ENCODE assay signal across 23 mouse cellular contexts in the genomic region with DNA sequence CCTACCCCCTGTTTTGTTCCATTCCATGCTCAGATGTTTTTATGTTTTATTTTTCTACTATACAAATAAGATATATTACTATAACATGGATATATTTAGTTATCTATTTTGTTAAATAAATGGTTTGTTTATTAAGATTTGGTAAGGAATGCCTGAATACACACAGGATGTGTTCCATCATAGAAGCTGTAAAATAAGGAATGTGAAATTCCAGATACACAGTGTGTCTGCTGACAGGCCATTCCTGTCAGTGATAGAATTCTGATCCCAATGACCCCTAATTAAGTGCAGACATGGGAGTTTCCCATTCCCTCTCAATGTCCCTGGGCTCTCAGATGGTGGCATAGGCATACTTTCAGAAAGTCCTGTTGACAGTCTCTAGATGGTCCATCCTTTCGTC.
DNase-seq lines count a peak whose midpoint lies in the region; ATAC-seq lines count a peak whose summit lies in the region.
"Had no signal": no experiment of that assay in that cellular context is flagged by ENCODE, and none has a peak within 500 bp of the region (broad histone marks: within the 10 kb centered on the region; RNA-seq: fewer than 3 reads in every experiment).

No protein-coding gene starts in this region.

- no peak overlapping the region for H3K4me3 ChIP-seq in kidney, embryonic 14.5 days (ENCODE audit: low read length)
- no peak overlapping the region for H3K4me3 ChIP-seq in kidney, embryonic 16.5 days (ENCODE audit: low read length)
- H3K4me3 ChIP-seq: embryonic facial prominence, embryonic 15.5 days; forebrain, embryonic 15.5 days; heart, embryonic 10.5 days; hindbrain, embryonic 13.5 days had no signal

- ATAC-seq in kidney, embryonic 14.5 days (ENCODE audit: low FRiP score, low TSS enrichment), result peak; percentile 75; the same call in 1 of the 2 replicates
- peak; percentile 63; the same call in 1 of the 2 replicates for ATAC-seq in kidney, embryonic 16.5 days (ENCODE audit: low FRiP score, low TSS enrichment)
- ATAC-seq: CD4-positive, CD25-positive, alpha-beta regulatory T cell, adult 4 months; forebrain, embryonic 15.5 days had no signal

- no peaks in the 10 kb centered on the region for H3K36me3 ChIP-seq in kidney, embryonic 14.5 days (ENCODE audit: control insufficient read depth, insufficient read depth, low read length)
- no peaks in the 10 kb centered on the region for H3K36me3 ChIP-seq in kidney, embryonic 16.5 days (ENCODE audit: insufficient read depth, low read length)
- H3K36me3 ChIP-seq: embryonic facial prominence, embryonic 15.5 days; forebrain, embryonic 15.5 days; G1E; heart, embryonic 10.5 days; hindbrain, embryonic 13.5 days had no signal

- H3K27ac ChIP-seq in kidney, embryonic 14.5 days (ENCODE audit: low read depth, low read length), result no peak overlapping the region
- H3K27ac ChIP-seq in kidney, embryonic 16.5 days (ENCODE audit: low read length), result no peak overlapping the region
- H3K27ac ChIP-seq: embryonic facial prominence, embryonic 15.5 days; forebrain, embryonic 15.5 days; heart, embryonic 10.5 days; hindbrain, embryonic 13.5 days had no signal

- no peaks in the 10 kb centered on the region for H3K4me1 ChIP-seq in kidney, embryonic 14.5 days (ENCODE audit: control insufficient read depth, insufficient read depth, low read length)
- no peaks in the 10 kb centered on the region for H3K4me1 ChIP-seq in kidney, embryonic 16.5 days (ENCODE audit: insufficient read depth, low read length)
- H3K4me1 ChIP-seq: embryonic facial prominence, embryonic 15.5 days; forebrain, embryonic 15.5 days; hindbrain, embryonic 13.5 days had no signal

- no peak overlapping the region for H3K4me2 ChIP-seq in kidney, embryonic 14.5 days (replicated peaks; ENCODE audit: low read depth, low read length)
- H3K4me2 ChIP-seq in kidney, embryonic 16.5 days (replicated peaks; ENCODE audit: low read depth, low read length), result no peak overlapping the region
- H3K4me2 ChIP-seq: embryonic facial prominence, embryonic 15.5 days; forebrain, embryonic 15.5 days; hindbrain, embryonic 13.5 days had no signal

- H3K27me3 ChIP-seq in kidney, embryonic 14.5 days (ENCODE audit: control insufficient read depth, insufficient read depth, low read length), result no peaks in the 10 kb centered on the region
- no peaks in the 10 kb centered on the region for H3K27me3 ChIP-seq in kidney, embryonic 16.5 days (ENCODE audit: insufficient read depth, low read length)
- H3K27me3 ChIP-seq: embryonic facial prominence, embryonic 15.5 days; forebrain, embryonic 15.5 days; hindbrain, embryonic 13.5 days had no signal

- H3K9me3 ChIP-seq in kidney, embryonic 14.5 days (ENCODE audit: control insufficient read depth, low read length), result no peaks in the 10 kb centered on the region
- H3K9me3 ChIP-seq in kidney, embryonic 16.5 days (ENCODE audit: low read length), result no peaks in the 10 kb centered on the region
- H3K9me3 ChIP-seq: embryonic facial prominence, embryonic 15.5 days; forebrain, embryonic 15.5 days; G1E; heart, embryonic 10.5 days; hindbrain, embryonic 13.5 days had no signal

- no peak overlapping the region for H3K9ac ChIP-seq in kidney, embryonic 14.5 days (ENCODE audit: low read depth, low read length)
- H3K9ac ChIP-seq in kidney, embryonic 16.5 days (replicated peaks; ENCODE audit: low read length), result no peak overlapping the region
- H3K9ac ChIP-seq: embryonic facial prominence, embryonic 15.5 days; forebrain, embryonic 15.5 days; hindbrain, embryonic 13.5 days had no signal

- WGBS in kidney, embryonic 14.5 days, result 62% methylated on average over 1 of the region's 1 CpGs
- WGBS in kidney, embryonic 16.5 days, result 52% methylated on average over 1 of the region's 1 CpGs

- peak; percentile 42 for DNase-seq in embryo, embryonic 10 days (ENCODE audit: low spot score)
- DNase-seq in embryo, embryonic 9.5 days (ENCODE audit: extremely low spot score), result no peak
- DNase-seq in kidney, adult 8-10 months, result no peak
- DNase-seq in mesoderm, embryonic 11.5 days (ENCODE audit: low read depth, low spot score), result peak; percentile 17
- DNase-seq in urinary bladder, postnatal 25 days (ENCODE audit: low spot score), result no peak
- DNase-seq in liver, result no peak
- DNase-seq: adrenal gland, adult 8-10 months; adrenal gland, postnatal 36 days; B cell, adult 2 months; cerebellum, adult 2 months; cerebellum, postnatal 10 days; gastrocnemius, postnatal 10 days; heart, adult 18-20 months; heart, postnatal 10 days; heart, postnatal 4 days had no signal

Comparison
In these comparisons a context has a peak if more than half of its experiments do, and no peak if none do; other contexts are left out.
1. DNase-seq: peak in embryo, embryonic 10 days (single experiment) and mesoderm, embryonic 11.5 days (single experiment); none in embryo, embryonic 9.5 days (single experiment), kidney, adult 8-10 months (0 of 2), urinary bladder, postnatal 25 days (single experiment) and liver (single experiment).